Mouse (Mus musculus) heart, postnatal 4 days (tissue): ENCODE measurements around the gene Vmn1r20. TPM values are rescaled to one million over a fixed set of nuclear protein-coding genes. Genes with fewer than 3 reads are reported as not detected.
"Not testable (repeated sequence)": the region's sequence is repeated elsewhere in the genome, so short reads cannot be mapped to it uniquely, and the experiment has no call there.

Experiments used
- DNase-seq: peaks from one replicate; pipeline ENCODE4 v3.0.0; 2021
- total RNA-seq, 2 experiments: library from RNA; stranded (reverse); gene quantifications; 2 replicates each; pipeline ENCODE4 v1.2.3; 2021

The Vmn1r20 gene
- not detected for total RNA-seq

GRCm38 (mm10) chr6:57428630-57429029 lies at the start of gene Vmn1r20:
Gene Vmn1r20, plus strand, starts transcription at chr6:57428930.
- DNase-seq: no peak

GRCm38 (mm10) chr6:57395683-57396082 lies 33.0 kb upstream of the Vmn1r20 start, which contains the start of gene Vmn1r18:
Gene Vmn1r18, minus strand, starts transcription at chr6:57395783.
- DNase-seq: no peak

- not testable (repeated sequence) for DNase-seq
Observed at GRCm38 (mm10) chr6:57403480-57403879, 25.2 kb upstream of the Vmn1r20 start, which contains the start of gene Vmn1r19. Gene Vmn1r19, plus strand, starts transcription at chr6:57403780.

- peak; percentile 5 for DNase-seq
Observed at GRCm38 (mm10) chr6:57431196-57431595, 2.5 kb downstream of the Vmn1r20 start.

GRCm38 (mm10) chr6:57468161-57468560 lies 39.4 kb downstream of the Vmn1r20 start:
- not testable (repeated sequence) for DNase-seq

Other genes with a start within 250 kb of the Vmn1r20 start
- gene Vmn1r13, start 225.6 kb upstream of the Vmn1r20 start, total RNA-seq: not detected
- gene Vmn1r14, start 197.2 kb upstream of the Vmn1r20 start, total RNA-seq: not detected
- gene Vmn1r15, start 171.0 kb upstream of the Vmn1r20 start, total RNA-seq: not detected
- not detected for gene Vmn1r16, start 99.4 kb upstream of the Vmn1r20 start, total RNA-seq
- gene Vmn1r17, start 65.2 kb upstream of the Vmn1r20 start, total RNA-seq: not detected
- not detected for gene Vmn1r18, start 33.1 kb upstream of the Vmn1r20 start, total RNA-seq
- not detected for gene Vmn1r19, start 25.1 kb upstream of the Vmn1r20 start, total RNA-seq
- 10 to 100 TPM; 14.7 to 18.8 TPM for gene Ppm1k, start 106.5 kb downstream of the Vmn1r20 start, total RNA-seq
- 1 to 10 TPM; 5.6 to 5.7 TPM for gene Herc6, start 152.1 kb downstream of the Vmn1r20 start, total RNA-seq